Mouse (Mus musculus) liver, postnatal 0 days (tissue): ENCODE results near the gene Shoc2. TPM values are rescaled to one million over a fixed set of nuclear protein-coding genes. Genes with fewer than 3 reads are reported as not detected.

Experiments used
- ATAC-seq: fragments of 200-750 bp; cut with Nextera tagmentation; 2 replicates; pipeline ENCODE4 v1.8.0; 2017; ENCODE audit warnings: mild to moderate bottlenecking, moderate library complexity
- DNase-seq: peaks from one replicate; pipeline ENCODE4 v3.0.0-alpha.2; 2016
- H3K27ac ChIP-seq: fragments of 300-500 bp; sonication (generic); 2 replicates; pipeline ENCODE4 v1.5.1; 2014; ENCODE audit warnings: antibody characterized with exemption, moderate library complexity, mild to moderate bottlenecking, low read depth
- H3K27me3 ChIP-seq: fragments of 300-500 bp; sonication (generic); 2 replicates; pipeline ENCODE4 v1.6.1; 2014; ENCODE audit warnings: low read length, control low read depth, mixed read lengths; ENCODE audit not compliant: insufficient read depth
- H3K36me3 ChIP-seq: fragments of 300-500 bp; sonication (generic); replicated peaks from 2 replicates; pipeline ENCODE4 v1.6.1; 2014; ENCODE audit warnings: mild to moderate bottlenecking, control low read depth, low read length, moderate library complexity, mixed read lengths; ENCODE audit not compliant: insufficient read depth
- H3K4me1 ChIP-seq: fragments of 300-500 bp; sonication (generic); 2 replicates; pipeline ENCODE4 v1.6.1; 2014; ENCODE audit warnings: antibody characterized with exemption, mild to moderate bottlenecking, control low read depth; ENCODE audit not compliant: insufficient read depth
- H3K4me2 ChIP-seq: fragments of 300-500 bp; sonication (generic); 2 replicates; pipeline ENCODE4 v1.6.1; 2014; ENCODE audit warnings: low read depth, mild to moderate bottlenecking, low read length, moderate library complexity, mixed read lengths
- H3K4me3 ChIP-seq: fragments of 300-500 bp; sonication (generic); 2 replicates; pipeline ENCODE4 v1.5.1; 2014; ENCODE audit warnings: low read depth, low read length
- H3K9ac ChIP-seq: fragments of 300-500 bp; sonication (generic); replicated peaks from 2 replicates; pipeline ENCODE4 v1.6.1; 2014; ENCODE audit warnings: mild to moderate bottlenecking, moderate library complexity
- H3K9me3 ChIP-seq: fragments of 300-500 bp; sonication (generic); 2 replicates; pipeline ENCODE4 v1.6.1; 2016; ENCODE audit warnings: mild to moderate bottlenecking, control low read depth, low read length, mixed read lengths
- CTCF ChIP-seq: sonication (generic); IDR thresholded peaks from 2 replicates; pipeline ENCODE4 v1.5.1; 2016; ENCODE audit warnings: antibody characterized with exemption, low read depth
- EP300 ChIP-seq: IDR thresholded peaks from 2 replicates; pipeline ENCODE4 v1.6.1; 2016; ENCODE audit warnings: antibody characterized with exemption, low read depth, mild to moderate bottlenecking
- WGBS: fragments of 180-500 bp; shearing (Covaris S2); extraction: QIAGEN DNeasy Blood & Tissue Kit; methylation state at CpG from one replicate; pipeline ENCODE4 v1.1.7; 2014; ENCODE audit not compliant: insufficient replicate concordance; 5-methylcytosine and 5-hydroxymethylcytosine counted together
- polyA plus RNA-seq: library from polyadenylated mRNA; unstranded; fragments of >200 nt; fragmentation: Nextera tagmentation; extraction: Ambion mirVana; gene quantifications from 2 replicates; pipeline ENCODE4 v1.2.1, GENCODE M21; 2015

Shoc2 gene
- polyA plus RNA-seq, 1 experiment from 2014 or later = 13.7 TPM

DNA sequence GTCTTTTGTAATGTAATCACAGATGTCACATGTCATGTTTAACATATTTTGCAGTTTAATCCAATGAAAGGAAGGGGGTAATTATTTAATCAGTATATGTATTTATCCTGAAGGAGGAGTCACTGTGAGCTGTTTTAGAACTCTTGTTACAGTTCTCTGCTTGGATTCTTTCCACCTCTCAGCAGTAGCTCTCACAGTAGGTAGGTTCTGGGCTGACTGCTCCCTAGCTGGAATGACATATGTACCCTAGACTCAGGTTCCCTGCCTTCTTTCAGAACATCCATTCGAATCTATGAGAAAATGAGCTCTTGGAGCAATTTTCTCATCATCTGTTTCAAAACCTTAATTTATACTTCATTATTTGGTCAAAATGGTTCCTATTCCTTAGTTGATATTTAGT, 50.2 kb downstream of the Shoc2 start:
- Histone ChIP-seq H3K9ac (no peak overlapping the region), H3K4me1 (no peaks in the 10 kb centered on the region), H3K36me3 (peaks cover 5% of the 10 kb centered on the region), H3K4me2 (no peak overlapping the region), H3K9me3 (no peaks in the 10 kb centered on the region), H3K4me3 (no peak overlapping the region), H3K27ac (no peak overlapping the region), H3K27me3 (no peaks in the 10 kb centered on the region)
- 78% methylated on average over 1 of the region's 1 CpGs for WGBS
- DNase-seq (no peak), ATAC-seq (no peak)
- TF ChIP-seq EP300 (no peak), CTCF (no peak)

- 53% methylated on average over 4 of the region's 4 CpGs for WGBS
- Histone ChIP-seq H3K4me3 (no peak overlapping the region), H3K4me2 (peak overlapping the region; percentile 14; the same call in 1 of the 2 replicates), H3K9ac (no peak overlapping the region), H3K4me1 (peaks cover 4% of the 10 kb centered on the region; the same call in 1 of the 2 replicates), H3K27ac (peak overlapping the region; percentile 32; the same call in 1 of the 2 replicates), H3K36me3 (no peaks in the 10 kb centered on the region), H3K9me3 (no peaks in the 10 kb centered on the region), H3K27me3 (no peaks in the 10 kb centered on the region)
- no peak for DNase-seq
- ATAC-seq = peak; percentile 74
- no peak for TF ChIP-seq CTCF
- TF ChIP-seq EP300 = no peak
Observed at GRCm38 (mm10) chr19:54010973-54011372, 66.9 kb downstream of the Shoc2 start.

DNA sequence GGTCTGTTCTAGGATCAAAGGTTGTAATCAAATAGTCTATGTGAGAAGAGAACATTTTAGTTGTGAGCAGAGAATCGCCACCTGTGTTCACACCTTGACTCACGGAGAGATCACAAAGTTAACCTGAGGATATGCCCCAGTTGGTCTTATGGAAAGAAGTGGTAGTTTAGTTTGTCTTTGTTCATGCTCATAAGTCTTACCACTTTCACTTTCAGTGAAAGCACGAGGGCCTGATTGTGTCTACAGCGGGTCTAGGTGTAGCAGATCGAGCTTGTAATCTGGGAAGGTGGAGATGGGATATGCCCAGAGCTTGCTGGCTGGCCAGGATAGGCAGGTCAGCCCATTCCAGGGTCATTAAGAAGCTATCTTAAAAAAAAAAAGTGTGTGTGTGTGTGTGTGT, 70.9 kb downstream of the Shoc2 start:
- Histone ChIP-seq H3K9me3 (no peaks in the 10 kb centered on the region), H3K4me2 (no peak overlapping the region), H3K36me3 (no peaks in the 10 kb centered on the region), H3K4me1 (peaks cover 4% of the 10 kb centered on the region; the same call in 1 of the 2 replicates), H3K27ac (no peak overlapping the region), H3K4me3 (no peak overlapping the region), H3K9ac (no peak overlapping the region), H3K27me3 (no peaks in the 10 kb centered on the region)
- ATAC-seq (no peak), DNase-seq (no peak)
- TF ChIP-seq CTCF = no peak
- TF ChIP-seq EP300 = no peak
- 88% methylated on average over 5 of the region's 5 CpGs for WGBS

GRCm38 (mm10) chr19:54015503-54015902, 71.4 kb downstream of the Shoc2 start:
- H3K4me3 ChIP-seq = no peak overlapping the region
- H3K9ac ChIP-seq = no peak overlapping the region
- peaks cover 4% of the 10 kb centered on the region; the same call in 1 of the 2 replicates for H3K4me1 ChIP-seq
- H3K27ac ChIP-seq = no peak overlapping the region
- WGBS = 72% methylated on average over 5 of the region's 5 CpGs
- no peaks in the 10 kb centered on the region for H3K9me3 ChIP-seq
- no peaks in the 10 kb centered on the region for H3K36me3 ChIP-seq
- DNase-seq (no peak), ATAC-seq (no peak)
- no peak overlapping the region for H3K4me2 ChIP-seq
- H3K27me3 ChIP-seq = no peaks in the 10 kb centered on the region
- TF ChIP-seq CTCF (no peak), EP300 (no peak)

- DNase-seq (no peak), ATAC-seq (no peak)
- H3K9ac ChIP-seq = no peak overlapping the region
- H3K27me3 ChIP-seq = no peaks in the 10 kb centered on the region
- no peak for TF ChIP-seq EP300
- TF ChIP-seq CTCF = no peak
- 91% methylated on average over 6 of the region's 6 CpGs for WGBS
- H3K4me3 ChIP-seq = no peak overlapping the region
- H3K4me2 ChIP-seq = no peak overlapping the region
- peaks cover 16% of the 10 kb centered on the region for H3K36me3 ChIP-seq
- H3K27ac ChIP-seq = no peak overlapping the region
- H3K9me3 ChIP-seq = no peaks in the 10 kb centered on the region
- H3K4me1 ChIP-seq = no peaks in the 10 kb centered on the region
Observed at GRCm38 (mm10) chr19:54035100-54035499, 91.0 kb downstream of the Shoc2 start.

GRCm38 (mm10) chr19:54039441-54039840, 95.3 kb downstream of the Shoc2 start:
- no peak overlapping the region for H3K4me3 ChIP-seq
- no peak overlapping the region for H3K9ac ChIP-seq
- TF ChIP-seq EP300 = no peak
- no peak overlapping the region for H3K27ac ChIP-seq
- H3K4me2 ChIP-seq = no peak overlapping the region
- ATAC-seq (no peak), DNase-seq (peak; percentile 6)
- H3K9me3 ChIP-seq = no peaks in the 10 kb centered on the region
- no peaks in the 10 kb centered on the region; the same call in 1 of the 2 replicates for H3K36me3 ChIP-seq
- H3K4me1 ChIP-seq = 0 out of 2 replicates have a peak, but pooled peaks cover under 1% of the 10 kb centered on the region
- H3K27me3 ChIP-seq = peaks cover 19% of the 10 kb centered on the region
- 81% methylated on average over 7 of the region's 7 CpGs for WGBS
